Mouse (Mus musculus) kidney, adult 11 months (tissue): ENCODE measurements at regions not wholly inside any gene's neighbourhood (a gene's known extent, or its start where the extent isn't known, plus 50 kb on each side); places are given as distances from the start of the nearest gene placed in this dataset.

Source experiments
- DNase-seq: peaks from one replicate; pipeline ENCODE4 v3.0.0; 2022

- DNase-seq = no peak
Observed at GRCm38 (mm10) chr2:118039819-118040206, 71.9 kb upstream of the Thbs1 start.

- DNase-seq = peak; percentile 66
Observed at GRCm38 (mm10) chr2:118042380-118043055, 69.2 kb upstream of the Thbs1 start.

DNA sequence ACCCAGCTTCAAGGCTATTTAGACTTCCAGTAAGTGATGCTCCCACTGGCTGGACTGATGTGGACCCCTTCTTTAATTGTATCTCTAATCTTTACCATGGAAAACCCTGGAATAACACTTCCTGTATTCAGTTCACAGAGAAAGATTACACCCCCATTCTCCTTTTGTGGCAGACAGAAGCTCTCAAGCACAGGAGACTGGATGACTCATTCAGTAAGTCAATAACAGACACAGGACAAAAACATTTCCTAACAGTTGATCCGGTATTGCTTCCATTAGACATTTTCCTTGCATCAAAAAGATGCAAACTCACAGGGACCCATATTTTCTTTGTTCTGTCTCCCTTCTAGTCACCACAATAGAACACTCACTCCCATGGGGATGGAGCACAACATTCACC, 67.0 kb upstream of the Thbs1 start:
- DNase-seq = no peak

- no peak for DNase-seq
Observed at GRCm38 (mm10) chr2:118050326-118050725, 61.4 kb upstream of the Thbs1 start.

- DNase-seq = no peak
Observed at GRCm38 (mm10) chr2:118051610-118052009, 60.1 kb upstream of the Thbs1 start.

DNA sequence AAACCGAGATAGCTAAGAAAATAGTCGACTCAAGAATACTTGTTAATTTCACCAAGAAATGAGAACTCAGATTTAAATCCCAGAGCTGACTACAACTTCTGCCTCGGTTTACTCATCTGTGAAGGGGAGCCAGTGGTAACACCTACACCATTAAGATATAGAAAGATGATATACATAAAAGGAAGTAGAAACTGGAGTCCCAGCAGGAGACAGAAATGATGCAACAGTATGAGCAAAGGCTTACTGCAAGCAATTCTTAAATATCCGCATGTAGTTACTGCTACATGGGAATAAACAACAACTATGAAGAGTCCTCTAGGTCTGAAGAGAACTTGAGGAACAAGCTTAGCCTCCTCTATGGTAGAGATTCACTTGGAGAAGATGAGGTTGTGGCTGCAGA, 58.2 kb upstream of the Thbs1 start:
- no peak for DNase-seq

- no peak for DNase-seq
Observed at GRCm38 (mm10) chr2:118058654-118059395, 52.9 kb upstream of the Thbs1 start.

DNA sequence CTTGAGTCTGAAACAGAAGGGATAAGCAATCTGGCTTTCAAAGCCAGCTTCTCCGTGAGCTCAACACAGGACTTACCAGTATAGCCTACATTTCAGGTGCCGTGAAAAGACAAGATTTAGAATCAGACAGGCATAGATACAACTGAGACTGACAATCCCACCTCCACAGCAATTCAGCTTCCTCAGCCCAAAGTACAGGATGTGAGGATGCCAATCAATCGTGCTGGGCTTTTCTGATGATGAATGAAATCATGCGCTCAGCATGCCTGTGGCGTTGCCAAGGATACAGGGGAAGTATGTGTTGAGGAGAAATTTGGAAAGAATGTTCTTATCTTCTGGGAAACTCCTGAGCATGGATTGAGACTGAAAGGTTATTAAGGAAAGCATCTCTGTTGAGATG, 50.4 kb upstream of the Thbs1 start:
- DNase-seq = no peak
